Mouse (Mus musculus) forebrain, embryonic 12.5 days (tissue): ENCODE data around the gene Gm3411. TPM values are rescaled to one million over a fixed set of nuclear protein-coding genes. Genes with fewer than 3 reads are reported as not detected.
"Not testable (repeated sequence)": the region's sequence is repeated elsewhere in the genome, so short reads cannot be mapped to it uniquely, and the experiment has no call there.

Source experiments
- ATAC-seq: fragments of 200-750 bp; cut with Nextera tagmentation; 2 replicates; pipeline ENCODE4 v1.8.0; 2017; ENCODE audit warnings: moderate TSS enrichment; ENCODE audit not compliant: low FRiP score
- H3K27ac ChIP-seq: fragments of 300-500 bp; sonication (generic); 2 replicates; pipeline ENCODE4 v1.5.1; 2016; ENCODE audit warnings: mild to moderate bottlenecking
- H3K27me3 ChIP-seq: fragments of 300-500 bp; sonication (generic); 2 replicates; pipeline ENCODE4 v1.6.1; 2016; ENCODE audit warnings: mild to moderate bottlenecking
- H3K36me3 ChIP-seq: fragments of 300-500 bp; sonication (generic); replicated peaks from 2 replicates; pipeline ENCODE4 v1.6.1; 2016; ENCODE audit warnings: mild to moderate bottlenecking
- H3K4me1 ChIP-seq: fragments of 300-500 bp; sonication (generic); 2 replicates; pipeline ENCODE4 v1.6.1; 2016
- H3K4me2 ChIP-seq: fragments of 300-500 bp; sonication (generic); 2 replicates; pipeline ENCODE4 v1.6.1; 2016; ENCODE audit warnings: mild to moderate bottlenecking, moderate library complexity
- H3K4me3 ChIP-seq: fragments of 300-500 bp; sonication (generic); replicated peaks from 2 replicates; pipeline ENCODE4 v1.5.1; 2016; ENCODE audit warnings: mild to moderate bottlenecking
- H3K9ac ChIP-seq: fragments of 300-500 bp; sonication (generic); 2 replicates; pipeline ENCODE4 v1.6.1; 2016; ENCODE audit warnings: mild to moderate bottlenecking
- H3K9me3 ChIP-seq: fragments of 300-500 bp; sonication (generic); 2 replicates; pipeline ENCODE4 v1.6.1; 2016
- WGBS: fragments of 180-500 bp; shearing (Covaris S2); methylation state at CpG from one replicate; pipeline ENCODE4 v1.1.7; 2016; 5-methylcytosine and 5-hydroxymethylcytosine counted together
- polyA plus RNA-seq: library from polyadenylated mRNA; unstranded; fragments of >200 nt; fragmentation: Nextera tagmentation; extraction: Ambion mirVana; gene quantifications from 2 replicates; pipeline ENCODE4 v1.2.1, GENCODE M21; 2016

Gm3411 gene
- 3.0 and 3.6 TPM in 2 replicates for polyA plus RNA-seq

DNA sequence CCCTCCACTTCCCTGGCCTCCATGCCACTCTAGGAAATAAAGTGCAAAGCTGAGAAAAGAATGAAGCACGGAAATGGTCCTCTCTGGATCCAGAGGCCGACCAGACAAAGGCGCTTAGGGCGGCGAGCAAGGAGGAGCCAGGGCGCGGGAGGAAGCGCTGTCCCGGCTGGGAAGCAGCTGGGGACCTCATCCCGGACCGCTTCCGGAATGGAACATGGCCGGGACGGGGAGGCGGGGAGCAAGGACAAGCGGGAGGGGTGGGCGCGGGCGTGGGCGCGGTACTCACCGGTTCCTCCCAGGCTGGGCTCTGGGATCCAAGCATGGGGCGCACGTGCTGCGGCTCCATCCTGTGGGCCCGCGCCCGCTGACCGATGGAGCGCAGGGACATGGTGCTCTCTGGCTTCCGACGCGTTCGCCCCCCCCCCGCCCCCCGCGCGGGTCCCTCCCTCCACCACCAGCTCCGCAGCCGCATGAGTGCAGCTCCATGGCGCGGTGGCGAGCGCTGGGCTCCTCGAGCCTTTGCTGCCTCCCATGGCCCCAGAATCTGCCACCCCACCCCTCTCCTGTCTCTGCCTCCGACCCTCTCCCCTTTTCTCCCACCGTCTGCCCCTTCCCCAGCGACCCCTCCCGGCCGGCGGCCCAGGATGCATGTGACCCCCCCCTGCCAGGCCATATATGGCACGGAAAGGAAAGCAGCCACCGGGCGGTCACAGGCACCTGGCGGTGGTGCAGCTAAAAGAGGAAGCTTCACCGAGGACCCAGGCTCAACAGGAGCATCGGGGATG is at the start of gene Gm3411:
Gene Gm3411 (minus strand): TSS at position 320 of the 785 bp plus-strand sequence.
- 3% methylated on average over 56 of the region's 57 CpGs for WGBS

DNA sequence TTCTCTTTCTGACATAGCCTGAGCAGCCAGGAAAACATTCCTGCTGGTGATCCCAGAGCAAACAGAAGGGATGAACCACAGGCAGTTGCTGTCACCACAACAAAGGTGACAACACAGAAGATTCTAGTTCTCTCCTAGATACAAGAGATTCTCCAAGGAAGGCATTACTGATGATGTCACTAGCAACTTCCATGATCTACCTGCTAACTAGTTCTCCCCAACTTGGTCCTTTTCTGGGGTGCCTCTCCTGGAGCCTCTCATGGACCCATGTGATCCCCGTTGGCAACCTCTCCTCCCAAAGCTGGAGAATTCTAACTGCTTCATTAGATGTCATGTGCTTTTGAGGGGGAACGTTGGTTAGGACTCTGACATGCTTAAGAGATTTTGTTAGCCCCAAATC is 17.7 kb upstream of the Gm3411 start, which contains the start of gene Gm21103:
Gene Gm21103 (minus strand): TSS at position 101 of the 400 bp plus-strand sequence.
- H3K4me1 ChIP-seq, H3K4me3 ChIP-seq, H3K9me3 ChIP-seq, H3K9ac ChIP-seq, ATAC-seq, H3K27ac ChIP-seq, H3K27me3 ChIP-seq, H3K4me2 ChIP-seq, H3K36me3 ChIP-seq: not testable (repeated sequence)
- 90% methylated on average over 2 of the region's 2 CpGs for WGBS

More for the DNA sequence above, at the start of gene Gm3411:
- H3K4me3 ChIP-seq: peak within 1 kb of the TSS; percentile 53
- not testable (repeated sequence) for H3K4me1 ChIP-seq, H3K27me3 ChIP-seq, H3K36me3 ChIP-seq, ATAC-seq, H3K27ac ChIP-seq, H3K9me3 ChIP-seq
- peak within 1 kb of the TSS; percentile 71 for H3K4me2 ChIP-seq
- H3K9ac ChIP-seq: peak within 1 kb of the TSS; percentile 56

DNA sequence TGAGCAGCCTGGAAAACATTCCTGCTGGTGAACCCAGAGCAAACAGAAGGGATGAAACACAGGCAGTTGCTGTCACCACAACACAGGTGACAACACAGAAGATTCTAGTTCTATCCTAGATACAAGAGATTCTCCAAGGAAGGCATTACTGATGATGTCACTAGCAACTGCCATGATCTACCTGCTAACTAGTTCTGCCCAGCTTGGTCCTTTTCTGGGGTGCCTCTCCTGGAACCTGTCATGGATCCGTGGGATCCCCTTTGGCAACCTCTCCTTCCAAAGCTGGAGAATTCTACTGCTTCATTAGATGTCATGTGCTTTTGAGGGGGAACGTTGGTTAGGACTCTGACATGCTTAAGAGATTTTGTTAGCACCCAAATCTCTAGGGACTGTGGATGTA is 67.9 kb downstream of the Gm3411 start, which contains the start of gene Gm21560:
Gene Gm21560 (minus strand): TSS at position 101 of the 400 bp plus-strand sequence.
- not testable (repeated sequence) for H3K9ac ChIP-seq, H3K4me2 ChIP-seq, H3K9me3 ChIP-seq, H3K27ac ChIP-seq, H3K27me3 ChIP-seq, H3K36me3 ChIP-seq, ATAC-seq, H3K4me1 ChIP-seq, H3K4me3 ChIP-seq
- 63% methylated on average over 2 of the region's 2 CpGs for WGBS

Other genes with a start within 250 kb of the Gm3411 start
- not detected in 2 replicates for gene Gm6337, start 229.0 kb downstream of the Gm3411 start, polyA plus RNA-seq
- 0.40 and 0.74 TPM in 2 replicates for gene Gm8206, start 193.3 kb downstream of the Gm3411 start, polyA plus RNA-seq
- gene Gm3468, start 178.6 kb downstream of the Gm3411 start, polyA plus RNA-seq: 2.6 and 3.1 TPM in 2 replicates
- gene Gm3476, start 161.4 kb downstream of the Gm3411 start, polyA plus RNA-seq: not detected in 2 replicates
- not detected in 2 replicates for gene Gm21560, start 68.0 kb downstream of the Gm3411 start, polyA plus RNA-seq
- gene Gm21103, start 17.6 kb upstream of the Gm3411 start, polyA plus RNA-seq: not detected in 2 replicates
- not detected in 2 replicates for gene Gm3618, start 56.4 kb upstream of the Gm3411 start, polyA plus RNA-seq
- gene Gm16440, start 103.1 kb upstream of the Gm3411 start, polyA plus RNA-seq: not detected in 2 replicates
- 0.53 and 2.2 TPM in 2 replicates for gene Gm3591, start 125.2 kb upstream of the Gm3411 start, polyA plus RNA-seq
- gene Gm3594, start 157.4 kb upstream of the Gm3411 start, polyA plus RNA-seq: not detected in 2 replicates